Mouse (Mus musculus): ENCODE measurements around the gene Pafah1b3.
"Not testable (repeated sequence)": the region's sequence is repeated elsewhere in the genome, so short reads cannot be mapped to it uniquely, and the experiment has no call there.

GRCm38 (mm10) chr7:25325431-25325830 lies 27.6 kb upstream of the Pafah1b3 start:
- not testable (repeated sequence) for TF ChIP-seq CTCF (IDR thresholded peaks at IDR 0.05; ENCODE audit: low read depth, low read length); POLR2A (IDR thresholded peaks at IDR 0.05; ENCODE audit: insufficient read depth, low read length)

Data from ES-Bruce4 (cell line).